Mouse (Mus musculus): ENCODE measurements around the gene Lrrc57.

The Lrrc57 gene

DNA sequence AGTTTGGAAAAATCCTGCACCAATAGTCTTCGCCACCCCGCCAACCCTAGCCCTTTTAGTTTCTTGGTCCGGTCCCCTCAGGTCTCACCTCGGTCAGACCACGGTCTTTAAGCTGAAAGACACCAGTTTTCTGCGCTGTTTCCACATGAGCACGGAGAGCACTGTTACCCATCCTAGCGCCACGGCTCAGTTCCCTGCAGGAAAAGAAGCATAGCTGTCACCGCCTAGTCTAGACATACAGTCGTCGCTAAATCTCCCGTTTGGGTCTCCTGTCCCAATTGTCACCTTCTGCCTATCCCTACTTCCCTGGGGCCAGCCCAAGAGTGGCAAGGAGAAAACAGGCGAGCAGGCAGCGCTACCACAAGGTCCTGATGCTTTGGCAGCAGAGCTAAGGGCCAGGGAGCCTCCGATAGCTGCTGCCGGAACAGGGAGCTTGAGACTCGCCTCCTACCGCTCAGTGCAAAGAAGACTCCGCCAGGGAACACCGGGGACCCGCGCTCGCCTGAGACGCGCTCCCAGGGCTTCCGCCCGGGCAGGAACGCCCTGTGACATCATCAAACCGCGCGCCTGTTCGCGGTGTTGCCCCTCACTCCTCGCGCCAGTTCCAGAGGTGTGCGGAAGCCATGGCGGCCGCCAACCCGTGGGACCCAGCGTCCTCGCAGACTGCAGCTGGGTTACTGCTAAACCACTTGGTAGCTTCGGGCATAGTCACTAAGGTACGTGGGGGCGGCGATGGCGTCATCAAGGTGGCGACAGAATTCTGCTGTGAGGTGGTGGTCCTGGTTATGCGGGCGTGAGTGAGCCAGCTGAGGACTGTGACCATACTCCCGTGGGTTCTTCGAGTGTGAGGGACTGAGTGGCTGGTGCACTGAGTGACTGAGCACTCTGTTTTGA lies at the start of gene Lrrc57, which contains the start of gene Haus2:
Lrrc57 (minus strand) TSS at position 691 of the 894 bp plus-strand sequence.
Haus2 (plus strand) TSS at position 554 of the 894 bp plus-strand sequence.
- peak; percentile 92 for DNase-seq (ENCODE audit: low read depth, low spot score)

DNA sequence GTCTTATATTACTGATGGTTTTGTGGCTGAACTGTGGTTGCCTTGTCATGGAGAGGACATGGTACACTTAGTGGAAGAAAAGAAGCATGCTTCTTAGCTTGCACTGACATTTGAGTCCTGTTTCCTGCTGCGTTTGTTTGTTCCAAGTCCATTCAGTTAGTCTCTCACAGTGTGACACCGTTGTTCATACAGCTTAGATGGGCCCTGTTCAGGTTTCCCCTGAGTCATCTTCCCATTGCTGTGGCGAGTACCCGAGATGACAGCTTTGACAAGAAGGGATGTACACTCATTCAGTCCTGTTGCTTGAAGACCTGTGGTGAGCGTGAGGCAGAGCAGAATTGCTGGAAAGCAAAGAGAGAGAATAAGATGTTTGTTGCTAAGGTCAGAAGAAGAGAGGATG lies 49.2 kb upstream of the Lrrc57 start:
- no peak for DNase-seq (ENCODE audit: low read depth, low spot score)

DNA sequence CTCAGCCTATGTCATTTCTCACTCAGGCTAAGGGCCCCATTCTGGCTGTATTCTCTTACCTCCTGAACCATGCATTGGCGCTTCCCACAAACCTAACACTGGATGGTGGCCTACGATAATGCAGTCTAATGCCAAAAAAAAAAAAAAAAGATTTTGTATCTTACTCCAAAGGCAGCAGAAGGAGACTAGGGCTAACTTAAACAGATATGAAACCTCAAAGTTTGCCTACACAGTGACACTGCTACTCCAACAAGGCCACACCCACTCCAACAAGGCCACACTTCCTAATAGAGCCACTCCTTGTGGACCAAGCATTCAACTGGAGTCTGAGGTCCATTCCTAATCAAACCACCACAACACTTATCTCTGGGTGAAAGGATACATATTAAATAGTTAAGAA lies 47.4 kb upstream of the Lrrc57 start:
- no peak for DNase-seq (ENCODE audit: low read depth, low spot score)

DNA sequence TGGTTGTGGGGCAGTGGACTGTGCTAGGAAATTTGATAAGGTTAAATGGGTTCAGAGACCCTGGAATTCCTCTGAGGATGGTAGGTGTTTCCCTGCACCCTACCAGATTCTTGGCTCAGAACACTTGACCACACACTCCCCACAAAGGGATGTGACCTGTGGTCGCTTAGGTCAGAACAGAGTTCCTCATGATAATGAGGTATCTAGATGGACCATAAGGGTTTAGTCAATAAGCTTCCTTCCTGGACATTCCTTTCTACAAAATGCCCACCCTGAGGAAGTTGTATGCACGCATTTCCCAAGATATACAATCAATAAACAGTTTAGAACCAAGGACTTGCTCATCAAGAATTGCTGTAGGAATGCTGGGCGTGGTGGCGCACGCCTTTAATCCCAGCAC lies 46.6 kb upstream of the Lrrc57 start:
- DNase-seq (ENCODE audit: low read depth, low spot score), result no peak

DNA sequence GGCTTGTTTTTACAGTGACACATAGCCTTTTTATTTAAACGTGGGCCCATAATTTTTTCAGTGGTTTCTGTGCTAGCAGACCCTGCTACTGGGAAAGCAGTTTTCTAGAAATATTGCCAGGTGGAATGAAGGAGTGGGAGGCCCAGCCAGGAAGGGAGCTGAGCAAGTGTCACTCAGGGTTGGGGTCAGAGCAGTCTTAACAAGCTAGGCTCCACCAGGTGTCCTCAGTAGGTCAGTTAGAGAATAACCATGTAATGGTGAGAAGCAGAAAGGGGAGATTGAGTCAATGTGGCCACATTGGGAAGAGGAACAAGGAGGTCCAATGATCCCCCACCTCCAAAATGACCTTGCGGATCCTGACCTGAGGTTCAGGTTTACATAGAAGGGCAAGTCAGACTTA lies 45.4 kb upstream of the Lrrc57 start:
- DNase-seq (ENCODE audit: low read depth, low spot score), result no peak

DNA sequence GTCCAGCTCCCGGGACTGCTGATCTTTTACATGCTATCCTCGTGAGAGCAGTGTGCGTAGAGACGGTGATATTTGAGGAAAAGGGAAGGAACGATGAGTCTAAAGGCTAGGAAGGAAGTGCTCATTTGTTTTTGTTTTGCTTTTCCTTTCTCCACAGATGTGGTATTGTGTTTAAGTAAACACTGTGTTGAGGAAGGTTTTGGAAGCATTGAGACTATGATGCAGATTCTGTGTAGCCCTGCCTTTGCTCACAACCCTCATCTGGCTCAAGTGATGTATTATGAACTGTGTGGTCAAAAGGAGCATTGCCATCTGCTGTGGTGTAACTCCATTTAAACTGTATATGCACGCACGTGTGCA lies 43.6 kb upstream of the Lrrc57 start:
- no peak for DNase-seq (ENCODE audit: low read depth, low spot score)

DNA sequence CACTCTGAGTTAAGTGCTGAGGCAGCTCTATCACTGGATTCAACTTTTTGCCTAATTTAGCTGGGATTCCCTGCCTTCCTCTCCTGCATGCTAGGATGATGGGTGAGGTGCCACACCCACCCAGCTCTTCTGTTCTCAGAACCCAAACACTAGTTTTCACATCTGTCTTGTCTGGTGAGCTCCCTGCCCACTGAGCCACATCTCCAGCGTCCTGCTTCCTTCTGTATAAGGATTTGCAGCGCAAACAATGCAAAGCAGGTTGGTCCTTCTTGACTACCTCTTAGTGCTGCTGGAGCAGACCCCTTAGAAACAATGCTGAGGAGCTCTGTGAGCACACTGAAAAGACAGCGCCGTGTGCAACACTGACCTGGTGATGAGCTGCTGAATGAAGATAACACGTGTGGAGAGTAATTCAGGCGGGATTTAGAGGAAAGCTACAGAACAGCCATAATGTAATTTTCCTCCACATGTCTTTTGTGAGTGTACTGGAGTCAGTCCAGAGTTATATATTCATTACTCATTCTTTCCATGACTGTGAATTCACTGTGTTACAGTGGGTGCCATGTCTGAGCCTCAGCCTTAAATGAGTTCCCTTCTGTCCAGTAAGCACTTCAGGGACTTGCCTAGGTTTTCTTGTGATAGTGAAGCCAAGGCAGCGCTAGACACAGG lies 43.1 kb upstream of the Lrrc57 start:
- DNase-seq (ENCODE audit: low read depth, low spot score), result peak; percentile 86

DNA sequence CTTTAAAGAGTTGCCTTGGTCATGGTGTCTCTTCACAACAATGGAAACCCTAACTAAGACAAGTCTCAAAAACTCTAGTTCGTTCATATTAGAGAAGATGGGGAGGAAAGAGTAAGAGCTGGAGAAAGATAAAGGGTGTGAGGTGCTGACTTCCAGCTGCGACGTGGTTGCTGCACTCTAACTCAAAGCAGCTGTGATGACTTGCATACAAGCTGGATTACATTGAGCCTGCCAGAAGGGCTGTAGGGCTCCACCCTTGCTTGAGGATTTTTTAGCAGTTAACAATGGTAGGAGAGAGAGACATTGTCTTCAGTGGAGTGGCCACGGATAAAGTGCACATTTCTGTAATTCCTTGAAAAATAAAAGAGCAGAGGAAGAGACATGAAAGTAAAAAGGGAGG lies 37.5 kb upstream of the Lrrc57 start:
- peak; percentile 90 for DNase-seq (ENCODE audit: low read depth, low spot score)

DNA sequence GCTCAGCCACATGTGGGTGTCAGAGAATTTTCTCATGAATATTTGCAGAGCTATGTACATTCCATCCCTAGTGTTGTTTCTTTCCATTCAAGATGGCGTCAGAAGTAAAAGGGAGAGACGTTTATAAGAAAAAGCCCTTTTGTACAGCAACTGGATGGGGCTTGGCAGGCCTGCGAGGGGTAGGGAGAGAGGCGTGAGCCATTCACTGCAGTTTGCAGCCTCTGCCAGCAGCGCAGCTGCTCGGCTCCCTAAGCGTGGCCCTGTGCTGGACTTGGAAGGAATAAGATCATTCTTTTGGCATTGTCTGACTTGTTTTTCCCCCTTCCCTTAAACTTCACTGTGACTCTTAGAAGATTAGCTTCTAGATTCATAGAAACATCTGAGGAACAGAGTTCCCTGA lies 34.5 kb upstream of the Lrrc57 start:
- no peak for DNase-seq (ENCODE audit: low read depth, low spot score)

DNA sequence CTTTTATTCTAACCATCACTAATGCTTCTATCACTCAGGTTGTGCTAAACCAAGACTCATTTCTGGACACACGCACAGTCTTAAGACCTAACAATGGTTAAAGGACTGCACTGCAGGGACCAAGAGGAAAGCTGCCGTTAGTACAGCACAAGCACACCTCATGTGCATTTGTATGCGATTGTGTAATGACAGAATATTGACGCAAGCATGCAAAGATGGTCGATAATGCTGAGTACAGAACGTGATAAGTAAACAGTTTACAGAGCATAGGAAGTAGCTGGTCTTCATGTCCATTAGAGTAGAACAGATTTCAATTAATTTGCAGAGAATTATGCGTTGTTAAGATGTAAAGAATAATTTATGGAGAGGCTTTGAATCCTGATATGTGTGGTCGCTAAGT lies 31.5 kb upstream of the Lrrc57 start:
- no peak for DNase-seq (ENCODE audit: low read depth, low spot score)

DNA sequence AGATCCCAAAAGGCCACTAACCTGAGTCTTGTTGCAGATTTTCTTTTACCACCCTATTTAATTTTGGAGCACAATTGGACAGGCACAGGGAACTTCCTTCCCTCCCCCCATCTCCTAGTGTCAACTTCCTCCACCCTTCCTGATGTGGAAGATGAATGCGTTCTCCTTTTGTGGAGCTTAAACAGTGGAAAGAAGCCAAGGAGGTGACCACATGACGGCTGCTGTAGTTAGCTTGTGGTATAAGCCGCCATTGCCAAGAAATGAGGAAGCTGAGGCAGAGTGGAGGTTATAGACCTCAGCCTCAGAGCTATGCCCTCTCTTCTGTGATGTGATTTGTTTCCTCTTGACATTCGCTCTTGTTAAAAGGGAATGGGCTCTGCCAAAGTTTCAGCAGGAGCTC lies 22.6 kb upstream of the Lrrc57 start:
- DNase-seq (ENCODE audit: low read depth, low spot score), result peak; percentile 64

DNA sequence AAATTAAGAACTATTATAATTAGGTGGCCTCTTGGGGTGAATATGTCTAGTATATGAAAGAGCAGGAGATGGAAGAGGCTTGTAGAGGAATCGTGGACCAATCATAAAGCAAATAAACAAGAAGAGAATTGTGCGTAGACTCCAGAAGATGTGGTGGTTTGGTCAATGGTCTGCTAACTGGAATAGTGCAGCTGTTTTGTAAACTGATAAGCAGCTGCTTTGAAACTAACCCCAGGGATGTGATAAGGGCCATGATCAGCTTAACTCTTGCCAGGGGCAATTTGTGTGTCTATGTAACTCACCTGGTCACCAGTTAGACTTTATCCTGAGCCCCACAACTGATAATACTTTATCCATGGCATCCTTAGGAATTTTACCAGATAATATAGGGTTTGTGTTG lies 22.2 kb upstream of the Lrrc57 start:
- no peak for DNase-seq (ENCODE audit: low read depth, low spot score)

DNA sequence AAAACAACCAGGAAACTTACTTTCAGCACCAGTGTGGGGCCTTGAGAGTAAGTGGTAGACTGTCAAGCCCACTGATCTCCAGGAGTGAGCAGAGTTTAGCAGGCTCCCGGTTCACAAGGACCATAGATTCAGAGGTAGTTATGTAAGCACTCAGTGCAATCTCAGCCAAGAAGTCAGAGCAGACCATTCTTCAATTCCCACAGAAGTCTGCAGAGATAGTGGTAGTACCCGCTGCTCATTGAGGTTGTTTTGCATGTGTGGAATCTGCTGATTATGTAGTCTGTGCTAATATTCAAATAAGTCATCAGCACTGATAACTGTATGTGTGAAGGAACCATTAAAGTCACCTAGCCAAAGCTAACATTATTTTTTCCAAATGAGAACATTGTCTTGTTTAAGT lies 21.3 kb upstream of the Lrrc57 start:
- peak; percentile 25 for DNase-seq (ENCODE audit: low read depth, low spot score)

DNA sequence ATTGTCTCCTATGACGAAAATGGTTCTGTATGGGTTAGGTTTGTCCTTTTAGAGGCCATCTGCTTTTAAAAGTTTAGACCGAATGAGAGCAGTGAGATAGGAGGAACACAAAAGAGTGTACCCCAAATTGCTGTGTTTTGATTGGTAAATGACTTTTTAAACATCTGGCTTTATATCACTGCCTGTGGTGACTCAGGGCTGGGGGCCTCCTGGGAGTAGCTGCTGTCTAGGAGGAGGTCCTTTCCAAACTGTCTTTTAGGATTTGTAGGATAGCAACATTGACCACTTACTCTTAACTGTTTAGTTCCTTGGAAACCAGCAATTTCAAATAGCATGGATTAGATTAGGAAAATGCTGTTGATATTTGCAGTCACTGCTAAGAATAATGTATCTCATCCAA lies 20.9 kb upstream of the Lrrc57 start:
- DNase-seq (ENCODE audit: low read depth, low spot score), result peak; percentile 79

DNA sequence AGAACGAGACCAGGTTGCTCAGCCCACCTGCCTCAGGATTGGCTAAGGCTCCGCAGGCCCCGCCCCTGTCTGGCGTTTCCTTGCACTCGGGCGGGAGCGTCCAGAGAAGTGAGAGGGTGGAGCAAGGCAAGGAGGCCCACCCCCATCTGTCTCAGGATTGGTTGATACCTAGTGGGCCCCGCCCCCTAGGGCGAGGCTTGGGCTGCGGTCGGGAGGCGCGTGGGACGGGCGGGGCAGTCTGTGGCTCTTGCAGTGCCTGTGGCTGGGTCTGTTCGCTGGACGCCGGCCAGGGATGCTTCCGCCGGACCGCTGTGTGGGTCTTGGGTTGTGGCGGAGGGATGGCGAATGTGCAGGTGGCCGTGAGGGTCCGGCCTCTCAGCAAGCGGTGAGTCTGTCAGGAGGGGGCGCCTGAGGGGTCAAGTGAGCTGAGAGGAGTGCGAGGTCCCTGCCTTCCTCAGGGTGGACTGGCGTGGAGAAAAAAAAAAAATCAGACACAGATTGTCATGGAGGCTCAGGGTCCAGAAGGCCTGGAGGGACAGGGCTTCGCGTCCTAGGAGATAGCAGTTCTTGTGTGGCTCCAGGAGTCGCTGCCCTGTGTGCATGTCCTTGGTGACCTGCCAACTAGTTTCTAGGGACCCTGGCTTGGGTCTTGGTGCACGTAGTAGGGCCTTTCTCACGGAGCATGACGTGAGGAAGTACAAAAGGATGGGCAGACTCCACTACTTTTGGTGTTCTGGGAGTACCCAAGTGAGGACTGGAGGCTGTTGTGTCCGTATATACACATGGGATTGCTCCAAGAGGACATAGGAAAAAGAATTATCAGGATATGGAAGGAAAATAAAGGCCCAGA lies 19.8 kb upstream of the Lrrc57 start, which contains the start of gene Stard9:
Stard9 (plus strand) TSS at position 236 of the 850 bp plus-strand sequence.
- DNase-seq (ENCODE audit: low read depth, low spot score), result peak; percentile 99

DNA sequence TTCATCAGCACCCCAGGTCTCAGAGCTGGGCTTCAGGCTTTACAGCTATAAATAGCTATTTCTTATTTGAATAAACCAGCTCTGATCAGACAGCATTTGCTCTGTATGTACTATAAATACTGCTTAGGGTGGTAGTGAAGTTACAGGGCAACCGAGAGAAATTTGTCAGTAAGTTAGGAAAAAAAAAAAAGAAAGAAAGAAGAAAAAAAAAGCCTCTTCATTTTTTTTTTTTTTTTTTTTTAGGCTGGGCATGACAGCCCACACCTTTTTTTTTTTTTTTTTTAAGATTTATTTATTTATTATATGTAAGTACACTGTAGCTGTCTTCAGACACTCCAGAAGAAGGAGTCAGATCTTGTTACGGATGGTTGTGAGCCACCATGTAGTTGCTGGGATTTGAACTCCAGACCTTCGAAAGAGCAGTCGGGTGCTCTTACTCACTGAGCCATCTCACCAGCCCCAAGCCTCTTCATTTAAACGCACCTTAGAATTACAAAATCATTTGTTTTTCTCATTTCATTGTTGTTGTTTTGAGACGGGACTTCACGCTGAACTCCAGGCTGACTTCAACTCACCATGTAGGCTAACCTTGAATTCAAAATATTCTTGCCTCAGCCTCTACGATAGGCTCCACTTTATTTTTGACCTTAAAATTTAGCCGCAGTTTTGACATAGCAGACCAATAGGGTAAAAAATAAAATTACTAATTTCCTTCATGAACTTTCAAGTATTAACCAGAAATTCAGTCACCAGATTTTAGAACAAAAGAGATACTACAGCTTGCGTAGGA lies 19.0 kb upstream of the Lrrc57 start:
- DNase-seq (ENCODE audit: low read depth, low spot score), result peak; percentile 37

DNA sequence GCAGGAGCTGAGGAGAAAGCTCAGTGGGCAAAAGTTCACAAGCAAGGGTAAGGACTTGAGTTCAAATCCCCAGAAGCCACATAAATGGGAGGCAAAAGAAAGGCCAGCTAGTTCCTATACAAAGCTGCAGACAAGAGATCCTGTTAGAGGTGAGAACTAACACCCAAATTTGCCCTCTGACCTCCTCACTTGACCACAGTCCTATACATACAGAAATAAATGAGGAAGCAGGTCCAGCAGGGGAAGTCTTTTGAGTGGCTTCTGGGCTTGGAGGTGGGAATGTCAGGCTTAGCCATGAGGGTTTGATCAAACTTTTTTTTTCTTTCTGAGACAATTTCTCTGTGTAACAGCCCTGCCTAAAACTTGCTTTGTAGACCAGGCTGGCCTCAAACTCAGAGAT lies 13.6 kb upstream of the Lrrc57 start:
- DNase-seq (ENCODE audit: low read depth, low spot score), result no peak

DNA sequence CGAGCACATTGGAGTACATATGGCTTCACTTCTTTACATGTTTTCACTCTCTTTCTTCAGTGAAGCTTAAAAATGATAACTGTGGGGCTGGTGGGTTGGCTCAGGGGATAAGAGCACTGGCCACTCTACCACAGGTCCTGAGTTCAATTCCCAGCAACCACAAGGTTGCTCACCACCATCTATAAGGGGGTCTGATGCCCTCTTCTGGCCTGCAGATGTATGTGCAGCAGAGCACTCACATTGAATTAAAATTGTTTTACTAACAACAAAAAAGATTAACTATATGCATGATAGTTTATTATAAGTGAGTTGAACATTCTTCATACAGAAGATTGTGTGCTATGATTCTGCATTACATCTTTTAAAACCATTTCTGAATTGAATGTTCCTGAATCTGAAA lies 10.2 kb upstream of the Lrrc57 start:
- DNase-seq (ENCODE audit: low read depth, low spot score), result no peak

DNA sequence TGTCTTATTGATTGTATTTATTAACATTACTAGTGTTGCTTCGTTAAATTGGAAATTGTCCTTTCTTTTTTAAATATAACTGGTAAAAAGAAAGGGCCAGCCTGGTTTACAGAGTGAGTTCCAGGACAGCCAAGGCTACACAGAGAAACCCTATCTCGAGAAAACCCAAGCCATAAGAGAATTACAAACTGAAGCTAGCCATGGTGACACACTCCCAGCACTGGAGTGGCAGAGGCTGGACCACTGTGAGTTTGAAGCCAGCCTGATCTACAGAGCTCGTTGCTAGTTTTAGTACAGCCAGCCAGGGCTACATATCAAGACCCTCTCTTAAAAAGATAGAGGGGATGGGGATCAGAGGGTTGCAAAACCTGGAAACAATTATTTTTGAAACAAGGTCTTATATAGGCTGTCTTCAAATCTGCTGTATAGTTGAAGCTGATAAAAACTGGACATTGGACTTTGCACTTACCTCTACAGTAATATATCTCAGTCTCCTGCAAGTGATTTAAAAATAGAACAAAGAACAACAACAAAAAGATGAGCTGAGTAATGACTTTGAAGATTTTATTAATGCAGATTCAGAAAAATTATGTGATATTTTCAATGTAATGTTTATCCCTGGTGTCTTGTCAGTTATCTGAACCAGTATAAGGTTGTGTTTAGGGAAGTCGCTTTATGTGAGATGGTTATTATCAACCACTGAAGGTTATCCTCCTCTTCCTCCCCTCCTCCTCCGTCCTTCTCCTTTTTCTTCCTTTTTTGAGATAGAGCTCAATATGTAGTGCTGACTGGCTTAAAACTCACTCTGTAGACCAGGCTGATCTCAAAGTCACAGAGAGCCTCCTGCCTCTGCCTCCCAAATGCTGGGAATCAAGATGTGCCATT lies 7.2 kb upstream of the Lrrc57 start:
- no peak for DNase-seq (ENCODE audit: low read depth, low spot score)

DNA sequence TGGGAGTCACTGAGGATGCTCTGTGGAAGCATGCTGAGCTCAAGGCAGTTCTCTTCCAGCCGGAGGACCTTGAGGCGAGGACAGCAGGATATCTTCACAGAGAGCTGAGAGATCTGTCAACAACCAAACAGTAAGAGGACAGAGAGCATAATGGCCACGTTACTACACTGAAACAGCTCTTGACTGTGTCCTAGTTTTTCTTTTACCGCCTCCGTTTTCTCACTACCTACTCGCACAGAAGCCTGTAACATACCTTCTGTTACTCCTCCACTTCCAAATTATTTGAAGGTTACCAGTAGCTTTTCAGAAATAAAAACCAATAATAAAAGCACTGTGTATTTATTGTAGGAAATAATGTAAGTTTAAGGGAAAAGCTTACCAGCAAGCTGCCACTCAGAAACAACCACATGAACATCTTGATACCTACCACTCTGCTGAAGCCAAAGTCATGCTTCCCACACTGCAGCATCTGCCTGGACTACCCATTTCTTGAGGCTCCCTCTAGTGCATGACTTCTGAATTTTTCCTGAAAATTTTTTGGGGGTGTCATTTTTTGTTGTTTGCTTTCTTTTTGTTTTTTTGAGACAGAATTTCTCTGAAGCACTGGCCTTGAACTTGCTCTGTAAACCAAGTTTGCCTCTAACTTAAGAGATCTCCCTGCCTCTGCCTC lies 3.2 kb downstream of the Lrrc57 start:
- DNase-seq (ENCODE audit: low read depth, low spot score), result peak; percentile 76

All from 3T3-L1 (cell line).